Mouse (Mus musculus): ENCODE data around the gene Pgam1. TPM values are rescaled to one million over a fixed set of nuclear protein-coding genes. Genes with fewer than 3 reads are reported as not detected.

Pgam1 gene
- polyA plus RNA-seq, 1 experiment from 2014 or later, result 152 TPM

GRCm38 (mm10) chr19:41881842-41882241, 29.9 kb upstream of the Pgam1 start:
- Histone ChIP-seq H3K4me1 (ENCODE audit: insufficient read depth, low read depth, low read length) (no peaks in the 10 kb centered on the region), H3K36me3 (ENCODE audit: insufficient read depth, low read length) (no peaks in the 10 kb centered on the region), H3K27ac (ENCODE audit: low read length) (no peak overlapping the region), H3K4me3 (ENCODE audit: low read depth, low read length) (no peak overlapping the region), H3K27me3 (replicated peaks; ENCODE audit: insufficient read depth, low read length) (no peaks in the 10 kb centered on the region), H3K4me2 (replicated peaks; ENCODE audit: low read depth, low read length) (no peak overlapping the region), H3K9me3 (ENCODE audit: low read length) (no peaks in the 10 kb centered on the region), H3K9ac (replicated peaks; ENCODE audit: low read depth) (no peak overlapping the region)
- ATAC-seq (no peak), DNase-seq (ENCODE audit: low spot score) (no peak)
- no peak for TF ChIP-seq EP300 (IDR thresholded peaks at IDR 0.05)
- TF ChIP-seq CTCF (IDR thresholded peaks at IDR 0.05), result no peak
- WGBS, result 94% methylated on average over 4 of the region's 4 CpGs

DNA sequence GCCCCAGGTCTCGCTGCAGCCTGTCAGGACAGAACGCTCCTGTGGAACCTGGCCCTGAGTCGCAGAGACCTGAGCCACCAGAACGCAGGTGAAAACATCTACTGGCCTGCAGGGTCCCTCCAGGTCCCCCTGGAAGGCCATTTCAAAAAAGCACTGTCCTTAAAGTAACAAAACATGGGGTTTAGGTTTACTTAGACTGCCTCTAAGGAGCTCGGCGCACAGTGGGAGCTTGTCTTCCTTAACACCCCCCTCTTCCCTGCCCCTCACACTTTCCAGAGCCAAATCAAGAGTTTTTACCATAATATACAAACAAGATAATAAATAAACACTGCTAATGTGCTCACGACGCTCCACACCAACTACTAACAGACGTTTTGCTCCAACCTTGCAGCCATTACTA, 27.8 kb upstream of the Pgam1 start:
- Histone ChIP-seq H3K27ac (ENCODE audit: low read length) (no peak overlapping the region), H3K27me3 (replicated peaks; ENCODE audit: insufficient read depth, low read length) (no peaks in the 10 kb centered on the region), H3K9ac (replicated peaks; ENCODE audit: low read depth) (no peak overlapping the region), H3K4me2 (replicated peaks; ENCODE audit: low read depth, low read length) (no peak overlapping the region), H3K4me3 (ENCODE audit: low read depth, low read length) (no peak overlapping the region), H3K9me3 (ENCODE audit: low read length) (no peaks in the 10 kb centered on the region), H3K4me1 (ENCODE audit: insufficient read depth, low read depth, low read length) (no peaks in the 10 kb centered on the region), H3K36me3 (ENCODE audit: insufficient read depth, low read length) (no peaks in the 10 kb centered on the region)
- DNase-seq (ENCODE audit: low spot score), result no peak
- ATAC-seq, result no peak
- WGBS, result 84% methylated on average over 9 of the region's 9 CpGs
- no peak for TF ChIP-seq EP300 (IDR thresholded peaks at IDR 0.05)
- TF ChIP-seq CTCF (IDR thresholded peaks at IDR 0.05), result no peak

GRCm38 (mm10) chr19:41888191-41888590, 23.5 kb upstream of the Pgam1 start:
- no peak overlapping the region for H3K9ac ChIP-seq (replicated peaks; ENCODE audit: low read depth)
- H3K27me3 ChIP-seq (replicated peaks; ENCODE audit: insufficient read depth, low read length), result no peaks in the 10 kb centered on the region
- ATAC-seq (no peak), DNase-seq (ENCODE audit: low spot score) (no peak)
- H3K4me2 ChIP-seq (replicated peaks; ENCODE audit: low read depth, low read length), result no peak overlapping the region
- no peak overlapping the region for H3K27ac ChIP-seq (ENCODE audit: low read length)
- H3K4me1 ChIP-seq (ENCODE audit: insufficient read depth, low read depth, low read length), result no peaks in the 10 kb centered on the region
- H3K36me3 ChIP-seq (ENCODE audit: insufficient read depth, low read length), result no peaks in the 10 kb centered on the region
- TF ChIP-seq EP300 (IDR thresholded peaks at IDR 0.05), result no peak
- no peak for TF ChIP-seq CTCF (IDR thresholded peaks at IDR 0.05)
- no peak overlapping the region for H3K4me3 ChIP-seq (ENCODE audit: low read depth, low read length)
- H3K9me3 ChIP-seq (ENCODE audit: low read length), result no peaks in the 10 kb centered on the region

GRCm38 (mm10) chr19:41894959-41895358, 16.8 kb upstream of the Pgam1 start:
- no peak overlapping the region for H3K27ac ChIP-seq (ENCODE audit: low read length)
- ATAC-seq, result no peak

GRCm38 (mm10) chr19:41895460-41896318, 16.0 kb upstream of the Pgam1 start, which contains the start of gene Rrp12:
Gene Rrp12 (minus strand): TSS chr19:41896173.
- Histone ChIP-seq H3K4me2 (replicated peaks; ENCODE audit: low read depth, low read length) (peak within 1 kb of the TSS; percentile 89), H3K4me3 (ENCODE audit: low read depth, low read length) (peak within 1 kb of the TSS; percentile 67), H3K9me3 (ENCODE audit: low read length) (no peaks in the 10 kb centered on the region), H3K4me1 (ENCODE audit: insufficient read depth, low read depth, low read length) (peaks cover 9% of the 10 kb centered on the region; the same call in 1 of the 2 replicates), H3K27me3 (replicated peaks; ENCODE audit: insufficient read depth, low read length) (no peaks in the 10 kb centered on the region), H3K27ac (ENCODE audit: low read length) (no peak within 1 kb of the TSS), H3K36me3 (ENCODE audit: insufficient read depth, low read length) (no peaks in the 10 kb centered on the region), H3K9ac (replicated peaks; ENCODE audit: low read depth) (0 out of 2 replicates have a peak within 1 kb of the TSS, but pooled peaks have one; percentile 39)
- ATAC-seq, result peak; percentile 96
- no peak for TF ChIP-seq CTCF (IDR thresholded peaks at IDR 0.05)
- peak; percentile 33 for TF ChIP-seq EP300 (IDR thresholded peaks at IDR 0.05)
- WGBS, result under 1% methylated on average over 46 of the region's 46 CpGs
- DNase-seq (ENCODE audit: low spot score), result peak; percentile 99

More at GRCm38 (mm10) chr19:41894959-41895358, 16.8 kb upstream of the Pgam1 start:
- H3K36me3 ChIP-seq (ENCODE audit: insufficient read depth, low read length), result no peaks in the 10 kb centered on the region
- 0 out of 2 replicates have a peak overlapping the region, but pooled peaks have one; percentile 1 for H3K9ac ChIP-seq (replicated peaks; ENCODE audit: low read depth)
- peak overlapping the region; percentile 89 for H3K4me2 ChIP-seq (replicated peaks; ENCODE audit: low read depth, low read length)
- WGBS, result 26% methylated on average over 7 of the region's 7 CpGs
- H3K4me3 ChIP-seq (ENCODE audit: low read depth, low read length), result peak overlapping the region; percentile 67; the same call in 1 of the 2 replicates
- no peaks in the 10 kb centered on the region for H3K27me3 ChIP-seq (replicated peaks; ENCODE audit: insufficient read depth, low read length)
- H3K4me1 ChIP-seq (ENCODE audit: insufficient read depth, low read depth, low read length), result peaks cover 9% of the 10 kb centered on the region; the same call in 1 of the 2 replicates
- no peak for TF ChIP-seq CTCF (IDR thresholded peaks at IDR 0.05)
- no peak for TF ChIP-seq EP300 (IDR thresholded peaks at IDR 0.05)
- no peaks in the 10 kb centered on the region for H3K9me3 ChIP-seq (ENCODE audit: low read length)
- DNase-seq (ENCODE audit: low spot score), result no peak

GRCm38 (mm10) chr19:41896319-41896711, 15.4 kb upstream of the Pgam1 start:
- H3K27ac ChIP-seq (ENCODE audit: low read length), result no peak overlapping the region
- WGBS, result 12% methylated on average over 18 of the region's 18 CpGs
- no peak overlapping the region for H3K9ac ChIP-seq (replicated peaks; ENCODE audit: low read depth)
- peak overlapping the region; percentile 67 for H3K4me3 ChIP-seq (ENCODE audit: low read depth, low read length)
- H3K27me3 ChIP-seq (replicated peaks; ENCODE audit: insufficient read depth, low read length), result no peaks in the 10 kb centered on the region
- H3K9me3 ChIP-seq (ENCODE audit: low read length), result no peaks in the 10 kb centered on the region
- DNase-seq (ENCODE audit: low spot score), result no peak
- no peaks in the 10 kb centered on the region for H3K36me3 ChIP-seq (ENCODE audit: insufficient read depth, low read length)
- ATAC-seq, result 0 out of 2 replicates have a peak, but pooled peaks have one; percentile 7
- TF ChIP-seq EP300 (IDR thresholded peaks at IDR 0.05) (no peak), CTCF (IDR thresholded peaks at IDR 0.05) (no peak)
- peak overlapping the region; percentile 89 for H3K4me2 ChIP-seq (replicated peaks; ENCODE audit: low read depth, low read length)
- H3K4me1 ChIP-seq (ENCODE audit: insufficient read depth, low read depth, low read length), result peaks cover 9% of the 10 kb centered on the region; the same call in 1 of the 2 replicates
